Mouse (Mus musculus): ENCODE results near the gene Ifit3. TPM values are rescaled to one million over a fixed set of nuclear protein-coding genes. Genes with fewer than 3 reads are reported as not detected.
"Not testable (repeated sequence)": the region's sequence is repeated elsewhere in the genome, so short reads cannot be mapped to it uniquely, and the experiment has no call there.

Ifit3 gene
- 6.1 and 7.8 TPM in 2 replicates for polyA plus RNA-seq (2012; rRNA removed)

- H3K4me1 ChIP-seq (replicated peaks; ENCODE audit: control insufficient read depth, insufficient read depth, low read length); H3K27me3 ChIP-seq (ENCODE audit: control insufficient read depth, insufficient read depth, low read length); H3K27ac ChIP-seq (ENCODE audit: control insufficient read depth, insufficient read depth, low read length); DNase-seq; H3K4me3 ChIP-seq (ENCODE audit: control insufficient read depth, insufficient read depth, low read length); H3K36me3 ChIP-seq (ENCODE audit: control insufficient read depth, insufficient read depth, low read length): not testable (repeated sequence)
- WGBS = 41% methylated on average over 2 of the region's 2 CpGs
Measured at GRCm38 (mm10) chr19:34583126-34583766, at the start of gene Ifit3. Gene Ifit3, plus strand, starts transcription at chr19:34583531.

- TF ChIP-seq POLR2A (IDR thresholded peaks at IDR 0.05; ENCODE audit: control insufficient read depth, extremely low read depth, insufficient read depth, low read length, poor library complexity) (no peak), CTCF (IDR thresholded peaks at IDR 0.05; ENCODE audit: borderline replicate concordance, control insufficient read depth, extremely low read depth, insufficient read depth, low read length, poor library complexity) (no peak)
- DNase-seq = no peak
- Histone ChIP-seq H3K36me3 (ENCODE audit: control insufficient read depth, insufficient read depth, low read length) (no peaks in the 10 kb centered on the region), H3K27ac (ENCODE audit: control insufficient read depth, insufficient read depth, low read length) (no peak overlapping the region), H3K4me3 (ENCODE audit: control insufficient read depth, insufficient read depth, low read length) (no peak overlapping the region), H3K4me1 (replicated peaks; ENCODE audit: control insufficient read depth, insufficient read depth, low read length) (no peaks in the 10 kb centered on the region), H3K27me3 (ENCODE audit: control insufficient read depth, insufficient read depth, low read length) (no peaks in the 10 kb centered on the region)
- WGBS = 75% methylated on average over 1 of the region's 1 CpGs
Measured at GRCm38 (mm10) chr19:34539422-34539821, 43.9 kb upstream of the Ifit3 start.

- TF ChIP-seq POLR2A (IDR thresholded peaks at IDR 0.05; ENCODE audit: control insufficient read depth, extremely low read depth, insufficient read depth, low read length, poor library complexity) = no peak
- no peak for TF ChIP-seq CTCF (IDR thresholded peaks at IDR 0.05; ENCODE audit: borderline replicate concordance, control insufficient read depth, extremely low read depth, insufficient read depth, low read length, poor library complexity)
- no peaks in the 10 kb centered on the region for H3K36me3 ChIP-seq (ENCODE audit: control insufficient read depth, insufficient read depth, low read length)
- H3K4me1 ChIP-seq (replicated peaks; ENCODE audit: control insufficient read depth, insufficient read depth, low read length) = peaks cover 9% of the 10 kb centered on the region
- peak overlapping the region; percentile 45; the same call in 1 of the 2 replicates for H3K27ac ChIP-seq (ENCODE audit: control insufficient read depth, insufficient read depth, low read length)
- 96% methylated on average over 4 of the region's 4 CpGs for WGBS
- H3K27me3 ChIP-seq (ENCODE audit: control insufficient read depth, insufficient read depth, low read length) = no peaks in the 10 kb centered on the region
- no peak overlapping the region for H3K4me3 ChIP-seq (ENCODE audit: control insufficient read depth, insufficient read depth, low read length)
- no peak for DNase-seq
Measured at GRCm38 (mm10) chr19:34546211-34546610, 37.1 kb upstream of the Ifit3 start.

- TF ChIP-seq POLR2A (IDR thresholded peaks at IDR 0.05; ENCODE audit: control insufficient read depth, extremely low read depth, insufficient read depth, low read length, poor library complexity) (no peak), CTCF (IDR thresholded peaks at IDR 0.05; ENCODE audit: borderline replicate concordance, control insufficient read depth, extremely low read depth, insufficient read depth, low read length, poor library complexity) (peak; percentile 35; the same call in 1 of the 2 replicates)
- Histone ChIP-seq H3K27me3 (ENCODE audit: control insufficient read depth, insufficient read depth, low read length) (no peaks in the 10 kb centered on the region), H3K36me3 (ENCODE audit: control insufficient read depth, insufficient read depth, low read length) (no peaks in the 10 kb centered on the region), H3K4me3 (ENCODE audit: control insufficient read depth, insufficient read depth, low read length) (no peak overlapping the region), H3K4me1 (replicated peaks; ENCODE audit: control insufficient read depth, insufficient read depth, low read length) (peaks cover 10% of the 10 kb centered on the region), H3K27ac (ENCODE audit: control insufficient read depth, insufficient read depth, low read length) (no peak overlapping the region)
- peak; percentile 85 for DNase-seq
- WGBS = 35% methylated on average over 7 of the region's 7 CpGs
Measured at GRCm38 (mm10) chr19:34547976-34548375, 35.4 kb upstream of the Ifit3 start.

GRCm38 (mm10) chr19:34550205-34550533, 33.2 kb upstream of the Ifit3 start:
- no peak for DNase-seq
- Histone ChIP-seq H3K27me3 (ENCODE audit: control insufficient read depth, insufficient read depth, low read length) (no peaks in the 10 kb centered on the region), H3K36me3 (ENCODE audit: control insufficient read depth, insufficient read depth, low read length) (no peaks in the 10 kb centered on the region), H3K27ac (ENCODE audit: control insufficient read depth, insufficient read depth, low read length) (no peak overlapping the region), H3K4me3 (ENCODE audit: control insufficient read depth, insufficient read depth, low read length) (no peak overlapping the region), H3K4me1 (replicated peaks; ENCODE audit: control insufficient read depth, insufficient read depth, low read length) (peaks cover 13% of the 10 kb centered on the region)
- WGBS = 34% methylated on average over 4 of the region's 4 CpGs
- TF ChIP-seq POLR2A (IDR thresholded peaks at IDR 0.05; ENCODE audit: control insufficient read depth, extremely low read depth, insufficient read depth, low read length, poor library complexity) = no peak
- TF ChIP-seq CTCF (IDR thresholded peaks at IDR 0.05; ENCODE audit: borderline replicate concordance, control insufficient read depth, extremely low read depth, insufficient read depth, low read length, poor library complexity) = no peak

DNA sequence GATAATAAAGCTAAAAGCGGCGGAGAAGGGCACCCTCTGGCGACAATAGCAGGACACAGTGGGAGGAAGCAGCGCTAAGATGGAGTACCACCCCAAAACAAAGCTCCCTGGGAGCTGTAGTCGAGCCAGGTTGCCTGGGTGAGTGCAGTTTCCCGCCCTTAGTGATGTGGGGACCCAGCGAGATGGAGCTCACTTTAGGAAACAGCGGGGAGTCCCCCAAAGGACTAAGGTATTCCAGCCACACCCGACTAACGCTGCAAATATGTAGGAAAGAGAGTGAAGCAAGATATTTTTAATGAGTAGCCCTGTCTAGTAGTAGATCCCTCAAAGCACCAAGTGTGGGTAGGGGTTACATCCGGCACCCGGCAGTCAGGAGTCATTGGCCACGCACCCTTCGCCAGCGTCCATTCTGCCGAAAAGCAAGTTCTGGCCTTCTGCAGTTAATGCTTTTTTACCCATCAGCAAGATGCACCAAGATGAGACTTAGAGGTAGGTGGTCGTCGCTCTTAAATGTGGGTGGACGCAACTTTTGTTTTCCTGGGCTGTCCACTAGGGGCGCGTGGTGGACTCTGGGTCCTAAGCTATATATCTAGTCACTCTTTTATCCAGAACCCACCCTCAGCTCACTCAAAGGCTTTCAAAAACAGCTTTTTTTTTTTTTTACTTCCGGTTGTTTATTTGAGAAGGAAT, 32.7 kb upstream of the Ifit3 start, which contains the start of gene Ifit2:
TSS of gene Ifit2 (plus strand) at position 161 of the 690 bp plus-strand sequence.
- no peaks in the 10 kb centered on the region for H3K27me3 ChIP-seq (ENCODE audit: control insufficient read depth, insufficient read depth, low read length)
- peak; percentile 51; the same call in 1 of the 2 replicates for TF ChIP-seq POLR2A (IDR thresholded peaks at IDR 0.05; ENCODE audit: control insufficient read depth, extremely low read depth, insufficient read depth, low read length, poor library complexity)
- TF ChIP-seq CTCF (IDR thresholded peaks at IDR 0.05; ENCODE audit: borderline replicate concordance, control insufficient read depth, extremely low read depth, insufficient read depth, low read length, poor library complexity) = peak; percentile 83; the same call in 1 of the 2 replicates
- WGBS = under 1% methylated on average over 22 of the region's 22 CpGs
- H3K4me1 ChIP-seq (replicated peaks; ENCODE audit: control insufficient read depth, insufficient read depth, low read length) = peaks cover 11% of the 10 kb centered on the region
- peak within 1 kb of the TSS; percentile 50 for H3K27ac ChIP-seq (ENCODE audit: control insufficient read depth, insufficient read depth, low read length)
- DNase-seq = peak; percentile 75
- no peaks in the 10 kb centered on the region for H3K36me3 ChIP-seq (ENCODE audit: control insufficient read depth, insufficient read depth, low read length)
- peak within 1 kb of the TSS; percentile 63 for H3K4me3 ChIP-seq (ENCODE audit: control insufficient read depth, insufficient read depth, low read length)

Data from thymus, adult 2 months (tissue).